Mouse (Mus musculus) adrenal gland, postnatal 25 days (tissue): ENCODE measurements at regions not wholly inside any gene's neighbourhood (a gene's known extent, or its start where the extent isn't known, plus 50 kb on each side); places are given as distances from the start of the nearest gene placed in this dataset.

ENCODE experiments used
- DNase-seq: peaks from one replicate; pipeline ENCODE4 v3.0.0; 2021; ENCODE audit warnings: mixed read lengths

DNA sequence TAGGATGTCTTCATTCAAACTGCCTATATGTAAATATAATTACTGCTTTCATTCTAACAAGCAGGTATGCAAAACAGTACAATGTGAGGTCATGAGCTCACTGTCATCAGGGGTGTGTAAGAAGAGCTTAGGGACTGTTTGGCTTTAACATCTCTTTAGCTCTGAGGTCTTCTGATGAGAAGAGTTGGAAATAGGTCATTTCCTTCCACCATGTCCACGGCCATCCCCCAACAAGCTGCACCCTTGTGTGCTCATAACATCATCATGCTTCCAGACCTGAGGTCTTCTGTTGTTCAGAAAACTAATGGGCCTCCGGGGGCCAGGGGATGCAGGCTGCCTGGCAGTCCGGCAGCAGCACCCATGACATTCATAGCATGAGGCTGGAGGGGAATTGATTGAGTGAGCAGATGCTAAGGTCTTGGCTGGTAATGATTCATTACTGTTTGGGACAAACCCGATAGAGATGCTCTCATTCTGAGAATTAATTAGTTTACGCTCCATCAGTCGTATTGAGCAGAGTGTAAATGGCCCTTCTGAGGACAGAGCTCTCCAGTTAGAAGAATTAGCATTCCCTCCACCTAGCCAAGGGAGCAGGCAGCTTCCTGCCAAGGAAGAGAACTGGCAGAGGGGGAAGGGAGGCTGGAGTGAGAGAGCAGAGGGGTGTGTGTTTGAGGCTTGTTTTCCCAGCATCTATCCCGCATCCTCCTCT is 64.0 kb downstream of the Rps24 start:
- no peak for DNase-seq

GRCm38 (mm10) chr14:24551472-24551783 is 64.5 kb downstream of the Rps24 start:
- no peak for DNase-seq

DNA sequence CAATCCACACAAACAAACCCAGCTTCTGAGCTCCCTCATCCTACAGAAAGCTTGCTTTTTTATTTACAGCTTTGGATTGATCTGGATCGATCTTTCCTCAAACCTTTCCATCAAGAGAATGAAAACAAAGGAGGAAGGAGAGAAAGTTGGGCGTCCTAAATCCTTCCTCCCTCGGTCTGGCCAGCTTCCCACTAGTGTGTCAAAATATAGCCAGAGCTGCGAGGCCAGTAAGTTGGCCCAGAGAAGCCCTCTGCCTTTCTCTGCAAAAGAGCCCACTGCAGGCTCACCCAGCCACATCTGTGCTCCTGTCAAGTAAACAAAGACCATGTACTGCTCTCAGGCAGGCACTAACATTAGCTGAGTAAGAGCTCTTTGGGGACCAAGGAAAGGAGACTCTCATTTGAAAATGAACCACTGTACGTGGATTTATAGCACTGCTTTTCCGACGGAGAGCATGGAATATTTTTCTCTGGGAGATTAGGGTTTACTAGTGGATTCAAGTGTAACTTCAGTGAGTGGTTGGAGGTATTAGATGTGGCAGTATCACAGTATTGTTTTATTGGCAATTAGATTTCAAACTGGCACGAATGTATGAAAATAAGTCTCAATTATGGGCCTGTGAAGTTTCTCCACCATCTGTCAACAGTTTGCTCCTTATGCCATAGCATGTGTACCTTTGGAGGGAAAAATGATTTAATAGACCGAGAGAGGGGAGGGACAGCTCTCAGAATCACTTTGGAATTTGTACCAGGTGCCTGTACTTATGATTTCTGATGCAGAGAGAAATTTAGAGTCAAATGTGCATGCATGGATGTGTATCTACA is 78.1 kb downstream of the Rps24 start:
- no peak for DNase-seq

DNA sequence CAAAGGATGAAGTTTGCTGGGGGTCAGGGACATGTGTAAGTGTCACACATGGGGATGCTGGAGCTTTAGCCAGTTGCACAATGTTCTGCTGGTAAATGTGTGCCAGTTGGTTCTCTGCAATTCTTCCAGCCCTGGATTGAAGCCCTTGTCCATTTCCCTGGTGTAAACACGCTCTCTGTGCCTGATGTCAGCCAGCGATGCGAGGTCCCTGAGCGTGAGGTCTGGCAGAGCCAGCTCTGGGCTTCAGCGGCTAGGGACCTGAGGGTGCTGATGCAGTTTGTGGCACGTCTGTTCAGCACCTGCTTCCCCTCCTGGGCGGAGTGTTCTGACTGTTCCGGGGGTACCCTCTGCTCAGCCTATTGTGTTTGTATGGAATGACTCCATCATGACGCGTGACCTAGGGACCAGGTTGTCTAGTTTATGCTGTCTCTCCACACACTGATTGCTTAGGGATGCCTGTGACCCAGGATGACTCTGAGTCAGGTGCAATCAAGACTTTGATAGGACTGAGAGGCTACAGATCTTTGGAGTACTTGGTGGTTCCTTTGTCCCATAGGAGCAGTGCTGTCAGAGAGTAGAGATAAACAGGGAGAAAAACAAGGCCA is 78.9 kb downstream of the Rps24 start:
- peak; percentile 15 for DNase-seq

DNA sequence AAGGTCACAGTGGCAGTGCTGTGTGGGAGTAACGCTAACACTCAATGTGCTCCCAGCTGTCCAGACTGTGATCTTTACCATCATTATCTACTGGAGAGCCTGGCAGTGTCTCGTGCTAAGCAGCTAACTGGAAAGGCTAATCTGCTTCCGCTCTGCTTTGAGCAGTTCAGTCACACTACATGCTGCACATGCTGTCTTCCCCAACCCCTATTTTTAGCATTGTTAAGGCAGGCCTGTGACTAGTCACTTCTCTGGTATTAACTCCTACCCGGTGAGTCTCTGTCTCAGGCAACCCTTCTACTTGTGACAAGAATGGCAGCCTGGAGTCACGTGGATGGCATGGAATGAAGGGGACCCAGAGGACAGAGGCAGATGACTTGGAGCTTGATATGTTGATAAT is 88.2 kb downstream of the Rps24 start:
- no peak for DNase-seq

GRCm38 (mm10) chr14:24578535-24579111 is 91.7 kb downstream of the Rps24 start:
- peak; percentile 45 for DNase-seq

GRCm38 (mm10) chr14:24579153-24579795 is 92.3 kb downstream of the Rps24 start:
- no peak for DNase-seq

DNA sequence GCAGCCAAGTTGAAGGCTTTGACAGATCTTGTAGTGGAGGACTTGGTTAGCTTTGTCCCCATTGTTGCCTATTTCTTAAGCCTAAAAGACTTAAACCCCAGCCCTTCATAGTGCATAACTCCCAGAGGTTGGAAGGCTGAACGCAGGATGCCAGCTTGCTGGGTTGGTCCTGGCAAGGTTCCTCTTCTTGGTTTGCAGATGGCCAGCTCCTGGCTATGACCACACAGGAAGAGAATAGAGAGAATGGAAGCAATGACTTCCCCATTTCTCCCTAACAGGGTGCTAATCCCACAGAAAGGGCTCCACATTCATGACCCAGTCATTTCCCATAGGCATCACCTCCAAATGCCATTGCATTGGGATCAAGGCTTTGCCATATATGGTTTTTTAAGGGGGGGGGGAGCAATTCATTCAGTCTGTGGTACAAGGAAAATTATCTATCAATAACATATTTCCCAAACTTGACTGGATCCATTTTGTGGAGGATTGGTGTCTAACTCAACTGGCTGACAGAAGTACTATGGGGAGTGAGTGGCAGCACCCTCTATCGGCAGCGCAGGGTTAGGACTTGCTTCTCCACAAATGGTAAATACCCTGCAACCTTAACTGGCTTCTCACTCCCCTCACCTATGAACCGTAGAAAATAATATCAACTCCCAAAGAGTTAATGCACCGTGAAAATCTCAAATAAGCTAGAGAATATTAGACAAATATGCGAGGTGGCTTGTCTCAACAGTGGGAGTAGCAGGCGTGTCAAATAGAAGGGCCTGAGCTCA is 99.4 kb downstream of the Rps24 start:
- DNase-seq = no peak

GRCm38 (mm10) chr14:24586982-24587672 is 100.2 kb downstream of the Rps24 start:
- peak; percentile 37 for DNase-seq

DNA sequence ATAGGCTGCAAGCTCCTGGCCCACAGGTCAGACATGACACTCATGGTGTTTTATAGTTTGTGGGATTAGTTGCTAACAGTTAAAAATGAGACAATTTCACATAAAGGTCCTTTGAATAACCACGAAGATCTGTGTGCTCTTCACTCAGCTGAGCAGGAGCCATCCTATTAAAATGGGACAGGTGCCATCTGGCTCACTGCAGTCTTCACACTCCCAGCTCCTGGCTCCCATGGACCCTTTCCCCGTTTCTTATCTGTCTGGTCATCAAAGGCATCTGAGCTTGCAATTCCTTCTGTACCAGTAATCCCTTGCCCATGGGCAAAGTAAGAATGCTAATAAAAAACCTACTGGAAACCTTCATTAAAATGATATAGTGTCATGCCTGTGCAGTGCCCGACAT is 101.1 kb downstream of the Rps24 start:
- DNase-seq = no peak

- no peak for DNase-seq
Measured at GRCm38 (mm10) chr14:24606444-24607173, 119.7 kb downstream of the Rps24 start.

DNA sequence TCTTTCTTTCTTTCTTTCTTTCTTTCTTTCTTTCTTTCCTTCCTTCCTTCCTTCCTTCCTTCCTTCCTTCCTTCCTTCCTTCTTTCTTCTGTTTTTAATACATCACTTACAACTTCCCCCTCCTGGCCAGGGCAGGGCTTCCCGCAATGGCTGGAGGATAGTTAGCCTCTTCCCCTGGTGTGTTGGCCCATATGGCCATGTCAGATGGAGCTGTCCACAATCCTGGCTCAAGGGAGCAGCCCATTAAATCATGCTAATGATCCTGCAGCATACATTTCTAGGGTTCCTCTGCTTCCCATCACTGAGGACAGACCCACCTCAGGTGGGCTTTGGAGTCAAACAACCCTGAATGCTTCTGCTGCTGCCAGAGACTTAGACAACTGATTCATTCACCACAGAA is 121.4 kb downstream of the Rps24 start:
- no peak for DNase-seq

- no peak for DNase-seq
Measured at GRCm38 (mm10) chr14:24612254-24612995, 125.5 kb downstream of the Rps24 start.

DNA sequence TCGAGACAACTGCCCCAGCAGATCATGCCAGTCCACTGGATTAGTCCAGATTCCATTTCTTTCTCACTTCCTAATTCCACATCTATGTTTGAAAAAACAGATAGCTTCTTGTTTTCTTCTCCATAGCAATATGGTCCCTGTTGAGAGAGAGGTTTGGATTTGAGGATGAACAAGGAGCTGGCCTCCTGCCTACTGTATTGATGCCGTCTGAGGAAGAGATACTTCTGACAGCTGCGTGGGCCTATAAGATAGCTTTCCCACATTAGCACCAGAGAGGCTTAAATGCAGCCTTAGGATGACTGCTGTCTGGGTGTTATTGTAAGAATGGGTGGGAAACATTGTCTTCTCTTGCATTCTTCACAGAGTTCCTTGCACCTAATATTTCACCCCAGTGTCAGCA is 128.9 kb downstream of the Rps24 start:
- no peak for DNase-seq

DNA sequence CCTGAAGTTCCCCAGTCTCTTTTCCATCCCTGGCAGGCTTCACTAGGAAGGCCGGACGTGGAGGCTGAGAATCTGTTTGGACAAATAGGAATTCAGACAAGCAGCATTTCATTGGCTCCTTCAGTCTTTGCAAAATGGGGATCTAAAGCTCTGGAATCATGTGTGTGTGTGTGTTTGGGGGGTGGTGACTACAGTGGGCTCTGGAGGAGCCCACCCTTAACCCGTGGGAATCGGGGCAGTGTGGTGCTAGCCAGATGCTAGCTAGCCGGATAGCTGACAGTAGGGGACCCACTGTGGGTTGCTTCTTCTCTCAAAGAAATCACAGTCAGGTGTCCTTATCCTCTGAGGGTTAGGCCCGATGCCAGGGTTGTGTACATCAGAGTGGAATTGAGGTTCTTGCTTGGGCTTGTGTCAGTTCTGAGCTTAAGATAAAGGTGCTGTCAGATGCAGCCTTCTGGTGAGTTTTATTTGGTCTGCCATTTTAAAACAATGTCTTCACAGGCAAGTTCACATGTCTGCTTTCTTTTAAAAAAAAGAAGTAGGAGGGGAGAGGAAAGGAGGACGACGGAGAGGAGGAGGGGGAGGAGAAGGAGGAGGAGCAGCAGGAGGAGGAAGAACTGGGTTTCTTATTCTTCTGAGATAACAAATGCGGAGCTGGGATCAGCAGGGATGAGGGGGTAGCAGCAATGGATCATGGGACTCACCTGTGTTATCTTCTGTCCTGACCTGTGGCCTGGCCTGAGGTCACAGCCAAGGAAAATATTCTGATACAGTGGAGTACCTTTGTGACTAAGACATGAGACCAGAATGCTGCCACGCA is 129.6 kb downstream of the Rps24 start:
- DNase-seq = no peak

GRCm38 (mm10) chr14:24617126-24617375 is 130.1 kb downstream of the Rps24 start:
- DNase-seq = no peak

DNA sequence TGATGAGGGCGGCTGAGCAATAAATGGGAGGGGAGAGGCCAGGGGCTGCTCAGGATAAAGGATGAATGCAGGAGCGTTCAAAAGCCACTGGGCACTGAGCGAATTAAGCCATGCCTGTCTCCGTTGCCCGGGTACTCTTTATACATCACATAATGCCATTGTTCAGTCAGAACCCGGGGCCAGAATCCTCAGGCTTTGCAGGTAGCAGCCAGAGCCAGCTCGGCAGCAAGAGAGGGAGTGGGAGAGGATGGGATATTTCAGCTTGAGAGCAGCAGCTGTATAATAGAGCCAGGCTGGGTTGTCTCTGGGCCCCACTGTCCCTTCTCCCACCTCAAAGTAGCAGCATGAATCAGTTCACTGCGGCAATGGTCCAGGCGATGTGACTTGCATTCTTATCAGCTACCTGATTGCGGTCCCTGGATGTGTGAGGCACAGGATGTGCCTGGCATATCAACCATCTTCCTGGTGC is 130.5 kb downstream of the Rps24 start:
- no peak for DNase-seq

DNA sequence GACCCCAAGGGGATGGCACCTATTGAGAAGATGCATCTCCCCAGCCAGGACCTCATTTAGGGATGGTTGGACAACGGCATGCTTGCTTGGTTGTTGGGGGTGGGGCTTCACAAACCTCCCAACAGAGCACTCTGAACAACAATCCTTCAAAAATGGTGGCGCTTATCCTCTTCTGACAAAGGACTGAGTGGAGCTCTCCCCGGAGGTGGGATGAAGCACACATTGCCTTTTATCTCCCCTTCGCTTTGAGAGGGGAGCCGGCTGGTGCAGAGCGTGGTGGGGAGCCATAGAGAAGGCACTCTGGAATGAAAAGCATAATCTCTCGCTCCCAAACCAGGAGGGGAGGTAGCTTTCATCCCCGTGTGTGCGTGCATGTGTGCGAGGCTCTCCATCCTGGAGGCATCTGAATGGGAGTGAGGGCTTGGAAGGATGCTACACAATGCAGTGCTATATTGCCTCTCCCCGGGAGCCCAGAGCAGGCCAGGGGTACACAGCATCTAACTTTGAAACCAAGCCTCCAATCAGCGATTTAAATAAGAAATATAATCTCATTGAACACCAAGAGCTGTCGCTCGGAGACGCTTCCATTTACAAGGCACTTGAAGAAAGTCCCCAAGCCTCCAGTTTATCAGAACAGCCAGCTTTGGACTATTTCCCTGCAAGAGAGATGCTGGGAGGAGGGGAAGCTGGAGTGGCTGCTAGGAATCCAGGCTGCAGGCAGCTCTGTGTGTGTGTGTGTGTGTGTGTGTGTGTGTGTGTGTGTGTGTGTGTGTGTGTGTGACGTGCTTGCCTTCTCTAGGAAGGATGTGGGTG is 131.5 kb downstream of the Rps24 start:
- no peak for DNase-seq
